Mouse (Mus musculus) liver, adult 2 months (tissue): ENCODE measurements at regions not wholly inside any gene's neighbourhood (a gene's known extent, or its start where the extent isn't known, plus 50 kb on each side); places are given as distances from the start of the nearest gene placed in this dataset.

Source experiments
- DNase-seq: peaks from one replicate; pipeline ENCODE4 v3.0.0-alpha.2; 2011; ENCODE audit warnings: low read depth, low spot score; ENCODE audit errors: extremely low read depth
- H3K27ac ChIP-seq: fragments of 200-500 bp; replicated peaks from 2 replicates; pipeline ENCODE4 v1.5.1; 2012; ENCODE audit warnings: low read depth, mild to moderate bottlenecking, control low read depth, inconsistent platforms, low read length; ENCODE audit not compliant: insufficient read depth
- H3K27me3 ChIP-seq: fragments of 200-500 bp; 2 replicates; pipeline ENCODE4 v1.6.1; 2012; ENCODE audit warnings: mild to moderate bottlenecking, moderate library complexity, low read length, inconsistent platforms; ENCODE audit not compliant: control insufficient read depth, insufficient read depth
- H3K36me3 ChIP-seq: fragments of 200-500 bp; 2 replicates; pipeline ENCODE4 v1.6.1; 2012; ENCODE audit warnings: low read length, inconsistent platforms; ENCODE audit not compliant: control insufficient read depth, insufficient read depth
- H3K4me1 ChIP-seq: fragments of 200-500 bp; 2 replicates; pipeline ENCODE4 v1.6.1; 2011; ENCODE audit warnings: low read length; ENCODE audit not compliant: control insufficient read depth, insufficient read depth
- H3K4me3 ChIP-seq: fragments of 200-500 bp; 2 replicates; pipeline ENCODE4 v1.5.1; 2011; ENCODE audit warnings: low read depth, mild to moderate bottlenecking, control low read depth, low read length, moderate library complexity; ENCODE audit not compliant: insufficient read depth
- H3K79me2 ChIP-seq: fragments of 200-500 bp; 2 replicates; pipeline ENCODE4 v1.6.1; 2012; ENCODE audit warnings: inconsistent platforms, mild to moderate bottlenecking, low read length, moderate library complexity; ENCODE audit not compliant: control insufficient read depth, insufficient read depth
- H3K9ac ChIP-seq: fragments of 200-500 bp; 2 replicates; pipeline ENCODE4 v1.6.1; 2012; ENCODE audit warnings: low read depth, mild to moderate bottlenecking, control low read depth, inconsistent platforms, low read length
- CTCF ChIP-seq: fragments of 200-500 bp; IDR thresholded peaks from 2 replicates; pipeline ENCODE4 v1.5.1; 2011; ENCODE audit warnings: low read depth, low read length, control low read depth
- POLR2A ChIP-seq: fragments of 200-500 bp; IDR thresholded peaks from 2 replicates; pipeline ENCODE4 v1.6.1; 2011; ENCODE audit warnings: low read length, control low read depth; ENCODE audit not compliant: insufficient read depth; ENCODE audit errors: extremely low read depth
- WGBS: fragments of 180-500 bp; shearing (Covaris S2); methylation state at CpG from one replicate; pipeline ENCODE4 v1.1.7; 2018; 5-methylcytosine and 5-hydroxymethylcytosine counted together

DNA sequence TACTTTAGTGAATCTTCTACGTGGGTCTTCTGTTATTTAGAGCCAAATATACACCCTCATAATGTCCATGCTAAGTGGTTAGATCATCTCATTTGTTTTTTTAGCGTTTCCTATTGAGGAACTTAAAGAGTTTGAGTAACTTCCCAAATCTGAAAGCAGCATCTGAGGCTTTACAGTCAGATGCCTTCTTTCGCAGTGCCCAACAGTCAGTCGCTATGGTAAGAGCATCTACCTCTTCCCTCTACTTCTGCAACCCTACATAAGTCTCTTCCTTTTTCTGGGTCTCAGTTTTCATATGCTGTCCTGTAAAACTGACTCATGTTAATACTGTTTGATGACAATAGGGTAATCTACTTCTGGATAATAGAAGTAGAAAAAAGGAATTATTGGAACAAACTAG lies 146.8 kb downstream of the Ktn1 start:
- no peaks in the 10 kb centered on the region for H3K36me3 ChIP-seq
- no peak overlapping the region for H3K27ac ChIP-seq
- no peaks in the 10 kb centered on the region for H3K27me3 ChIP-seq
- H3K4me3 ChIP-seq = no peak overlapping the region
- no peak overlapping the region for H3K9ac ChIP-seq
- WGBS = 81% methylated on average over 4 of the region's 4 CpGs
- no peaks in the 10 kb centered on the region for H3K79me2 ChIP-seq
- no peak for DNase-seq
- TF ChIP-seq POLR2A (no peak), CTCF (no peak)
- 0 out of 2 replicates have a peak, but pooled peaks cover 5% of the 10 kb centered on the region for H3K4me1 ChIP-seq

- no peak overlapping the region for H3K4me3 ChIP-seq
- no peaks in the 10 kb centered on the region for H3K27me3 ChIP-seq
- no peaks in the 10 kb centered on the region for H3K36me3 ChIP-seq
- no peak for DNase-seq
- H3K4me1 ChIP-seq = 0 out of 2 replicates have a peak, but pooled peaks cover 5% of the 10 kb centered on the region
- H3K9ac ChIP-seq = no peak overlapping the region
- H3K79me2 ChIP-seq = no peaks in the 10 kb centered on the region
- no peak overlapping the region for H3K27ac ChIP-seq
- TF ChIP-seq POLR2A (no peak), CTCF (no peak)
- WGBS = 80% methylated on average over 3 of the region's 3 CpGs
Observed at GRCm38 (mm10) chr14:47798203-47798602, 150.0 kb downstream of the Ktn1 start.

DNA sequence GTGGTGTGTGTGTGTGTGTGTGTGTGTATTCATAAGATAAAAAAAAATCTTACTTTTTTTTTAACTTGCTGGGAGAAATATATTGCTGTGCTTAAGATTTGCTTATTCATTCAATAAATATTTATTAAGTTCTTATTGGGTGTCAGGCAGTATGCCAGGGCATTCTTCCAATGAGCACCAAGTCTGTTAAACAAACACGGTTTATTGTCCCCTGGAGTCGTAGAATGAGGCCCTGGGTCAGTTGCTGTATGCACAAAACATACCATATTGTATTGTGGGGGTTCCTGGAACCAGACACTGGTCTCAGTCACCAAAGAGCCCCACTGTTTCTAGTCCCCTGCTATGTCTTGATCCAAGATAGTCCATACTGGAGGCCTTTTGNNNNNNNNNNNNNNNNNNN lies 151.3 kb downstream of the Ktn1 start:
- DNase-seq = peak; percentile 65
- H3K79me2 ChIP-seq = no peaks in the 10 kb centered on the region
- WGBS = 21% methylated on average over 2 of the region's 2 CpGs
- 0 out of 2 replicates have a peak, but pooled peaks cover 5% of the 10 kb centered on the region for H3K4me1 ChIP-seq
- H3K27me3 ChIP-seq = no peaks in the 10 kb centered on the region
- no peak overlapping the region for H3K4me3 ChIP-seq
- no peak overlapping the region for H3K9ac ChIP-seq
- no peak overlapping the region for H3K27ac ChIP-seq
- TF ChIP-seq POLR2A (no peak), CTCF (no peak)
- H3K36me3 ChIP-seq = no peaks in the 10 kb centered on the region

DNA sequence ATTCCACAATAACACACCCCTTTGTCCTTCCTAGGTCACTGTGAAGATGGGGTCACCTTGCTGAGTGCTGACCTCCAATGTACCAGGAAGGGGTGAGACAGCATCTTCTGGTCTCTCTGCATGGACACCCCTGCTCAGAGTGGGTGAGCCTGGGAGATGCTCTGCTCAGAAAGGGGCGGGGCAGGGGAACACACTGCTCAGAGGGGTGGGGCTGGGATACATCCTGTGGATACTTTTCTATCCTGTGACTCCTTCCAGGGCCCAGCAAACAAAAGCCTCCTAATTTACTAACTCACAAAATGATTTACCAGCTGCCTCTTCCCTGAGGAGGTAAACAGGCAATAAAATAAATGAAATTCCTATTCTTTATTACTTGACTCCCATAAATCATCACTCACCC lies 157.0 kb downstream of the Ktn1 start:
- TF ChIP-seq POLR2A (no peak), CTCF (no peak)
- no peaks in the 10 kb centered on the region; the same call in 1 of the 2 replicates for H3K27me3 ChIP-seq
- H3K4me3 ChIP-seq = no peak overlapping the region
- no peaks in the 10 kb centered on the region for H3K4me1 ChIP-seq
- H3K27ac ChIP-seq = no peak overlapping the region
- DNase-seq = no peak
- no peaks in the 10 kb centered on the region for H3K79me2 ChIP-seq
- no peaks in the 10 kb centered on the region for H3K36me3 ChIP-seq
- no peak overlapping the region for H3K9ac ChIP-seq
- WGBS = 80% methylated on average over 1 of the region's 1 CpGs

- TF ChIP-seq POLR2A (no peak), CTCF (no peak)
- Histone ChIP-seq H3K36me3 (no peaks in the 10 kb centered on the region), H3K27ac (no peak overlapping the region), H3K27me3 (no peaks in the 10 kb centered on the region; the same call in 1 of the 2 replicates), H3K4me3 (no peak overlapping the region), H3K9ac (no peak overlapping the region), H3K4me1 (no peaks in the 10 kb centered on the region), H3K79me2 (no peaks in the 10 kb centered on the region)
- DNase-seq = no peak
- 72% methylated on average over 9 of the region's 9 CpGs for WGBS
Observed at GRCm38 (mm10) chr14:47805771-47806535, 157.7 kb downstream of the Ktn1 start.

DNA sequence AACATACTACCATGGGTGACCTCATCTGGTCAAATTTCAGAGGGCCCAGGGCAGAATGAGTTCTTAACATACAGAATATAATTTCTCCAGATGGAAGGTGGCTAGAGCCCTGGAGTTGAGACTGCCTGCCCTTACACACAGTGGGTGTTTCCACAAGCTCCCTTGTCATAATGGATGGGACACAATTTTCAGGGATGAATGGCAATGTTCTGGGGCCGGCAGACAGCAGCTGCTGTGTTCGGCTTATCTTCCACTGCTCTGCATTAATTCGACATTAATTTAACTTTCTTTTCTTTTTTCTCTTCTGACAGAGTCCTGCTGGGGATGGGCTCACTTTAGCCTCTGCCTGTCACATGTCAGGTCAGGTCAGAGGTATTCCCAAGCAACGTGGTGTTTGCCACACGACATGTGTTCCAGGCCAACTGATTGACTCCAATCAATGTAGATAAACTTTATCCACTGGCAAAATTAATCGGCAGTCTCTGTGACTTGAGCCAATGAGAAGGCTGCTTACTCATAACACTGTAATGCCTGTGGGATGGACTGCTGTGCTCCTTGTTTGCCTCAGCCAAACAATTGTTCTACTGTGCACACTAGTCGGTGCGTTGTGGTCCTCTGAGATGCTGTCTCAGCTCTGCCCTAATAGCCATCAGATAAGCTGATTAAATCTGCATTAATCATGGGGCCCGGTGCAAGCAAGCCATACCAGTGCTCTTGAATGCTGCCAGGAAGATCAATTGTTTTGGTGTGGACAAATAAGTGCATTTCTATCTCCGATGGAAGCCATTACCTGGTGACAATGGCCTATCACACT lies 160.1 kb downstream of the Ktn1 start:
- TF ChIP-seq POLR2A (no peak), CTCF (no peak)
- H3K4me1 ChIP-seq = no peaks in the 10 kb centered on the region
- no peaks in the 10 kb centered on the region; the same call in 1 of the 2 replicates for H3K27me3 ChIP-seq
- H3K79me2 ChIP-seq = no peaks in the 10 kb centered on the region
- H3K36me3 ChIP-seq = no peaks in the 10 kb centered on the region
- H3K9ac ChIP-seq = no peak overlapping the region
- no peak overlapping the region for H3K4me3 ChIP-seq
- WGBS = 44% methylated on average over 10 of the region's 10 CpGs
- no peak overlapping the region for H3K27ac ChIP-seq
- DNase-seq = peak; percentile 16
